Mouse (Mus musculus) embryo, embryonic 11.5 days (tissue): ENCODE measurements around the gene Bcas3.
A peak's percentile ranks its signal among the peaks of the same experiment; 100 is the strongest.

Experiments
- DNase-seq: peaks from one replicate; pipeline ENCODE4 v3.0.0-alpha.2; 2012; ENCODE audit warnings: low read depth, low spot score

The Bcas3 gene

DNA sequence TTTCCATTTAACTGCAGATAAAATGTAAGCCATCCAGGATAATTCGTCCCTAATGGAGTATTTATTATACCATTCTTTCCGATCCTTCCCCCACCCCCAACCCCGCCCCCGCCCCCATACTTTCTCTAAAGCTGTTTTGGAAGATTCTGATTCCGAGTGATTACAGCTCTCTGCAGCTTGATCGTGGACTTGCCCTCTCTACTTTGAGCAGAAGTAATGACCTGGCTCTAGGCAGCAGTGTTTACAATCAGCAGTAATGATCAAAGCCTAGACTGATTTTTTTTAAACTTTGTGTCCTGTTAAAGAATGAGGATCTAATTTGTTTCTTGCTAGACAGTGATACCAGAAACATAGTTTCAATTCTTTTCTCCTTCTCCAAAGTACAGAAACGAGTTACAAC lies 314.2 kb downstream of the Bcas3 start:
- DNase-seq, result no peak

DNA sequence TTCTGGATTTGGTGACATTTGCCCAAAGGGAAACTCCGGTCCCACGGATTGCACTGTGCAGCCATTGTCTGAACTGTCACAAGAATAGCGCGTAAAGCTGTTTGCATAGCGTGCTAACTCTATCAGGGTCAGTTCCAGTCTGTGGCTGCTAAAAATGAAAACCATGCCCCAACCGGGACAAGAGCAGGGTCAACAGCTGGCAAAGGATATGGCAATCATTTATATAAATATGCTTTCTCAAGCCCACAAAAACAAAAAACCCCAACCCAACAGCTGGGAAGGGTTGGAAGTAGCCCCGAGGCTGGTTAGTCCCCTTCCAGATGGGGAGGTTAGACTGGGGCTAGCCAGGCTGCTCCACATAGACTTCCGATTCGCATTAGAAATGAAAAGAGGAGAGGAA lies 314.8 kb downstream of the Bcas3 start:
- no peak for DNase-seq

DNA sequence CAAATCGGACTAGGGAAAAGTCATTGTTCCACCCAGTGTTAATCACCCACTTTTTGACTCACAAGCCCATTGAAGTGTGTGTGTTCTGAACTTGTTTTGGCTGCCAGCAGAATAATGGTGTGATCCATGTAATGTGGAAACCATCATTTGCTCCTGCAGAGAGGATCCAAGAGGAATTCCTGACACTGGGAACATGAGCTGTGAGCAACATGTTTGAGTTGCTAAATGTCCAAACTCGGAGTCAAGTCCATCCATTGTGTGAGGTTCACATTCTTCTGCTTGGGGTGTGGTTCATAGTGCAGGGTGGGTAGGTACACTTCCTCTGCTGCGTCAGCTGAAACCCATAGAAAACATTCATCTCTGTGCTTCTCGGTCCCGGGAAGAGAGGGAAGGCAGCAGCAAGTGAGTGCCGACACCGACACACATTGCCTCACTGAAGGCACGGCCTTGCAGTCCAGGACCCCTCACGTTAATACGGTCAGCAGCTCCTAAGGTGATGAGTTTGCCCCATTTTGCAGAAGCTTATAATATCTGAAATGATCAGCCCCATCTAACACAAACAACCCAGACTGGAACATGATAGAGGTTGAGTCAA lies 320.0 kb downstream of the Bcas3 start:
- DNase-seq, result no peak

DNA sequence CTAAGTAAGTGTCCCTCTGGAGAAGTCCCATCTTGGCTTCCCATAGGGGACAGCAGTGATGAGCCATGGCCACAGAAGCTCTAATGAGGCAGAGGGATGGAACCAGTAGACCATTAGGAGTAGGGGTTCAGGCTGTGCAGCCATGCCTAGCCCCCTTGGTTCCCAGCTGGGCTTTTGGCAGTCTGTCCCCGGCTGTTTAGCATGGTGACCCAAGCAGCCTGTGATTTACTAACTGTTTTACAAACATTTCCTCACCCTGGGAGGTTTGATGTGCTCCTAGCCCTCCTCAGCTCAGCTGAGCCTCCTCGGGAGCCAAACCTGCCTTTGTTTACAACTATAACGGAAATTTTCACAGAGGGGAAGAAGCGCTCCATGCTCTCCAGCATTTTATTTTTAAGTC lies 322.3 kb downstream of the Bcas3 start:
- no peak for DNase-seq

DNA sequence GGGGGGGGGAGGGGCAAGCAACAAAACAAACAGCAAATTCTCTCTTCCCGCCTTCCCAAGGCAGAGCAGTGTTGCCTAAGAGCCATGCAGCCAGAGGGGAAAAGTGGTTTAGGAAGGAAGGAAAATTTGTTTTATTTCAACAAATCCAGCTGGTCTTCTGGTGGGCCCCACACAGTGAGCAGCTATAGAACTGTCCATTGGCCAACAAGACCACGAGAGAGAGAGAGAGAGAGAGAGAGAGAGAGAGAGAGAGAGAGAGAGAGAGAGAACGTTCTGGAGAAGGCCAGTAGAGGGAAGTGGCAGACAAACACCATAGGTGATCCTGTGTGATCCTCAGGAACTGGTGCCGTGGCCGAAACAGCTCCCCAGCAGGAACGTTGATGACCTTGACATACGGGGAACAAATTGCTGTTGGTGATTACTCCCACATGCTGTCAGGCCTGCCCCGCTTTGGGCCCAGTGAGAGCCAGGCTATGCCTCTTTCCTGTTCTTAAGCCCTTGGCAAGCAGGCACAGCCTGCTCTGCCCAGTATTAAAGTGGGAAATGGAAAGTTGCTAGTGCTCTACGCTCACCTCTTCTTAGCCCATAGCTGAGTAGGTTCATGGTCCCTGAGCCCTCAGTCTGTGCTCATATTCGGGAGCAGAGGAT lies 323.5 kb downstream of the Bcas3 start:
- DNase-seq, result no peak

DNA sequence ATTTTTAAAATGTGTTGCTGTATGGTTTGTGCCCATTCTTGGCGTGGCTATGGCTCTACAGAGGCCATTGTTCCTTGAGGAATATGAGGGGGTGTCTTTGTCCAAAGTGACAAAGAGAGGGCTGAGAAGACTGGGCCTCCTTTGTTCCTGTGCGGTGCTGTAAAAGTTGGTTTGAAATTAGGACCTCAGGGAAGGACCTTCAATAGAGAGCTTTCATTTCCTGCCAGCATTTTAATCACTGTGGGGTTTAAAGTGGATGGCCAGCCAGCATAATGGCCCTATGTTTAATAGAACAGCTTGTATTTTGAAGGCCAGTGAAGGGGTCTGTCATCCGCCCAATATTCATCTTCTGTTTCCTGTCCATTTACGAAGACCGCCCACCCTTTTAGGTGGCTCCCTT lies 325.7 kb downstream of the Bcas3 start:
- DNase-seq, result no peak

DNA sequence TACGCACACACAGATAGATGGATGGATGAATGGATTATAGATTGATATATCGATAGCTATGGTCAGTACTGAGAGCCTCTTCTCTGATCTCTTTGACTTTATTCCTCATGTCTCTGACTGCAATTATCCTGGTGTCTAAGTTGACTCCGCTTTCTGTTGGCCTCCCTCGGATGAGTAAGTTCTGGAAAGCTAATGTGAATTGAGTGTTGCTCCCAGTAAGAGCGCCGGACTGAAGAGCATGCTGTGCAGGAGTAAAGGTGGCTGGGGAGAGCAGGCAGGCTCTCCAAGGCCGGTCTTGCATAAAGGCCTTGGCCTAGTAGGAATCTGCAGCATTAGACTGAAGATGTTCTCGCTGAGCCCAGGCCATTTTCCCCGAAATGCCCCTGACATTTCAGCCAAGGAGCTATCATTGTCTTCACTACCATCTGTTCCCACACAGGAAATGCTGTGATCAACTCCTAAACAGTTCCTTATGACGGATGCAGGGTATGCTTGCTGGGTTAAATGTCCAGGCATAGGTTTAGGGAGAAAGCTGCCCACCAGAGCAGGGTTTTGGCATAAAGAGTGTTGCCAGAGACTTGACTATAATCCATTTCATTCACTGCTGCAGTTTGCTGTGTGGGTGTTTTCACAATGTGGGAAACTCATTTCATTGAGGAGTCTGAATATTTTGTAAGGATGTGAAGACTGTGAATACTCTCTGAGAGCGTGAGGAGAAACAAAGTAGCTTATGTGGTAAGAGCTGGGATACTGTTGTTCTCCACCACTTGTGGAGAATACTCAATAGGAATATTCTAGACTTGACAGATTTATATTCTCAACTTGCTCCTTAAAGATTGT lies 328.8 kb downstream of the Bcas3 start:
- DNase-seq, result no peak

DNA sequence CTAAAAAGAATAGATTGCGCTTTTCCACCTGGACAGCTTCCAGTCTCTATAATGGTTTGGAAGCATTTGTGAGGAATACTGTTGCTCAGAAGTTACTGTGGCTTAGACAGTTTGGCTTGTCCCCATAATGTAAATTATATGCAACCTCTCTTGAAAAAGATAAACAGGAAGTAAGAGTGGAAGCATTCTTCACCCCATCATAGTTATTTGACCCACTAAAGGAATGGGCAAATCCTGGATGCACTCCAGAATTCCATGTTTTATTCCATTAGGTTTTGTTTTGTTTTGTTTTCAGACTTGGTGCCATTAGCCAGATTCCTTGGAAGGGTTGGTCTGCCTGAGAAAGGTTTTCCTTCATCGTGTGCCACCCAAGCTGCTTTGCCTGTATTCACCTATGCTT lies 332.0 kb downstream of the Bcas3 start:
- DNase-seq, result no peak

DNA sequence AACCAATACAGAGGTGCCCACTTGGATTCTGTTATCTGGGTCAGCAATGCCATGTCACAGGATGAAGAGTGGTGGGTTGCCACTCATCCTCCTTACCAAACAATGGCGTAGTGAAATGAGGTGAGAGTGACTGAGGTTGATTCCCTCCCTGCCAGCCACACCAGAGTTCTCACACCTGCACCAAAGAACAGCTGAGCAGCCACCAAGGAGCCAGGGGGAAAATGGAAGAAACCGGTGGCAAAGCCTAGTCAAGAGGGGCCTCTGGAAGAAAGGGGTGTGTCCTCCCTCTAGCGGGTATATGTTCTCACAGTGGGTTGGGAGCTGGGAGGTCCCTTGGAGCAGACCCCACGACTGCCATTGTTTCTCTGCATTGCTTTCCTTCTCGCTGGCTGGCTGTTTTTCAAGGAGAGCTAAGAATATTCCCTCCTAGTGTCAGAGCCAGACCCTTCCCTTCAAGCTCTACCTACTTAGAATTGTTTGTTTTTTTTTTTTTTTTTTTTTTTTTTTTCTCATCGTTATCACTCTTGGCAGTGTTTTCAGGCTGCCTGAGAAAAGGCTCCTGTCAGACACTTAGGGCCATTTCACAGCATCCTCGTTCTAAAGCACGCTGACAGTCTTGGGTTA lies 335.0 kb downstream of the Bcas3 start:
- DNase-seq, result no peak

DNA sequence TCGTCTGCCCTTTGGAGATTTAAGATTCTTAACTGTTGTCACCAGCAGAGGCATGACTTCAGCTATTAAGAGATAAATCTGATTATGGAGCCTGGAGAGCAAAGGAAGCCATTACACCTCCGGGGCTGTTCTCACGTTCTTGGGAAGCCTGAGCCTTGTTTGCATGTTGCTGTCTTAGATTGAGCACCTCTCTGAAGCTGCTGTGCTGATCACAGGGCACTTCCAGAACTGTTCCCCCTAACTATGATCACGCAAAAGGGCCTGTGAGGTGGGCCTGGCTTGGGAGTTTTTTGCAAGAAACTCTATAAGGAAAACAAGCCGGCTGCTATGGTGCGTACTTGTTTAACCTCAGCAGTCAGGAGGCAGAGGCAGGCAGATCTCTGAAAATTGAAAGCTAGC lies 335.5 kb downstream of the Bcas3 start:
- DNase-seq, result no peak

DNA sequence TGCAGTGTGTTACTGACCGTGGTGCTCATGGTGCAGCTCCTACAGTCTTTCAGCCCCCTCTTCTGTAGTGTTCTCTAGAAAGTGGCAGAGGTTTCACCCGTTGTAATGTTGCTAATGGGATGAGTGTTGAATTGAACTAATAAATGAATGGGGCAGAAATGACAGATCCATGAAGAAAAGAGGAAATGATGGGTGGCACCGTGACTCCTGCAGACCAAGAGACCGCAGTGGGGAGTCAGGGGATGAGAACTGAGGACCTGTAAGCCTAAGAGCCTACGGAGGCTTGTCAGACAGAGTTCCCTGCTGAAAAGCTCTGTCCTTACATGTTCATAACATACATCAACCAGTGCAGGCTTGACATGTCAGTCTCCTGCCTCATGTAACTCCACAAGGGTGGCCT lies 336.3 kb downstream of the Bcas3 start:
- no peak for DNase-seq

DNA sequence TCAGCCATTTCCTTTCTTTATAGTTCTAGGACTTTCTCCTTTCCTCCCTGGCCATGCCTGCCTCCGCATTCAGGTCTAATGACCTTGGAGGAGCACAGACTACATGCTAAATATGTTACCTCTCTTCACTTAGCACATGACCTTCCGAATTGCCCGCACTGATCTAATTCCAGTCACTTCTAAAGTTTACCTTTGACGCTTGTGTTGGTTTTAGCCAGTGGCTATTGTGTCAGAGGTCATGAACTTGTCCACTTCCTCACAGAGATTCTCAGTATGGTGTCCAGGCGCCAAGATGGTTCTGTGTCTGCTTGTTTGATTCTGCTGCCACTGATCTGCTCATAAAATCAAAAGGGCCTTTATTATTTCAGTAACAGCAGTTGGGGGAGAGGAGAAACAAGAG lies 338.3 kb downstream of the Bcas3 start:
- DNase-seq, result no peak

DNA sequence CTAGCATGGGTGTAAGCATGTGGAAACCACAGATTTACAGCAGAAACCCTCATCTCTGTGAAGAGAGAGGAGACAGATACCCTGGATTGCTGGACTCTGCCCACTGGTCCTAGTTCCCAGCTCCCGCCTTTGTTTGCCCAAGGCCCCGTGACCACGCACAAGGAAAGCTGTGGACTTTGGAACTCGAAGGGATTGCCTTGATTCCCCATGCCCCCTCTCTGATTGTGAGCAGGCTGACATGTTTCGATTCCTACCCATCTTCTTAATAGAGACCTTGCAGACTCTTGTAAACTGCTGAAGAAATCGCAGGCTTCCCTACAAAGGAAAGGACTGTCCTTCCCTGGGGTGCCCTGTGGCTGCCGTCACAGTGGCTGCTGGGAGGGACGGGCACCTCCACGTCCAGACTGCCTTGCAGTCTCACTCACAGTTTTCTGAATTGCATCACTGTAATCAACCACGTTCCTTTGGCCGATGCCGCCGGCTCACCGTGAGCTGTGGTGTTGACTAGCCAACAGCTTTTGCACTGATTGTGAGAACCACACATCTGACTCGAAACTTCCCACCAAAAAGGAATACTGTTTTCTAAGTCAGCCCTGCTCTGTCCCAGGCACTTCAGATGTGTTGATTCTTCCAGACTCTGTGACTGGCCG lies 342.8 kb downstream of the Bcas3 start:
- DNase-seq, result no peak

DNA sequence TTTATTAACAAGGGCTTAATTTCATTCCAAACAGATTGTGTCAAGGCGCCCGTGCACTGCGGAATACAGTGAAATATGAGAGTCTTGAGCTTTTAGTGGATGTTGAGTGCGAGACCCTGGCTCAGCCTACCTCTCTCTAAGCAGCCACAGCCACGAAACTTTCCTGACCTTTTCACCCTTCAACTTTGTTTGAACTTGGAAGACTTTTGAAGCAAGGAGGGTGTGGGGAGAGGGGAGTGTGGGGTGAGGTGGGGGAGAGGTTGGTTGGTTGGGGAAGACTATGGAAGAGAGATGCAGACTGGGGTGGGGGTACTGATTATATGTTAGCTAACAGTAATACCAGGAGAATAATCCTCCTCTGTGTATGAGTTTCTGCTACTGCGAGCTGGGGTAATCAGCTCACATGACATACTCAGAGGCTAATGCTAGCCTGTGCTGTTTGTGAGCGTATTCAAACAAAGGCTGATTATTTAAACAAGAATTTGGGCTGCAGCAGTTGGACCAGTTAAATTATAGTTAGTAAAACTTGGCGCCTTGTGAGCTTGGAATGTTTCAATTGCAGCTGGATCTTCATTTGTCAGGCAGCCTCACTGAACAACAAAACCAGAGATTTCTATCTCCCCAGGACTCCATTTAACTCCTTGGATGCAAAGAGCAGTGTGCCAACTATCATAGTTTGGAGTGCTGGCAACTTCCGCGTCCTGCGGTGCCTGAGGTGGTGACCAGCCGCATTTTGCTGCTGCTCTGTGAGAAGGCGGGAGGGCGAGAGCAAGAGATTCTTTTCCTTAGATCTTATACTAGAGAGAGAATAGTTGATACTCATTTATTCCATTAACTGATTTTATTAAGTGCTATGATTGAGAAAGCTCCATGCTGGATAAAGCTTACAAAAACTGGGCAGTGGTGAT lies 343.8 kb downstream of the Bcas3 start:
- peak; percentile 58 for DNase-seq

DNA sequence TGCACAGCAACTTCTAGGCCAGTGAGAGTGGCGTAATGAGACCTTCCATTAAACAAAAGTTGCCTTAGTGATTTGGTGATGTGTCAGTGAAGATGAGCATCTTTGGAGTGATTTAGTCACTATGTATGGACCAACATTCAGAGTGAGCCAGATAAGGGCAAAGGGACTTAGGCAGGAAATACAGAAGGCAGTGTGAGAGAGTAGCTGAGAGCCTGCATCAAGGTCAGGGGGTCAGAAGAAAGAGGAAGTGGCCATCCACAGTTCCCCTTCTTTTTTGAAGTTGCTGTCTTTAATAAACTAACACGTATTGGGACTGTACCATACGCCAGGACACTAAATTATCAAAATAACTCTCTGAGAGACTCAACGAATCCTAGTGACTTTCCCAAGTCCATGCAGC lies 344.5 kb downstream of the Bcas3 start:
- DNase-seq, result no peak

DNA sequence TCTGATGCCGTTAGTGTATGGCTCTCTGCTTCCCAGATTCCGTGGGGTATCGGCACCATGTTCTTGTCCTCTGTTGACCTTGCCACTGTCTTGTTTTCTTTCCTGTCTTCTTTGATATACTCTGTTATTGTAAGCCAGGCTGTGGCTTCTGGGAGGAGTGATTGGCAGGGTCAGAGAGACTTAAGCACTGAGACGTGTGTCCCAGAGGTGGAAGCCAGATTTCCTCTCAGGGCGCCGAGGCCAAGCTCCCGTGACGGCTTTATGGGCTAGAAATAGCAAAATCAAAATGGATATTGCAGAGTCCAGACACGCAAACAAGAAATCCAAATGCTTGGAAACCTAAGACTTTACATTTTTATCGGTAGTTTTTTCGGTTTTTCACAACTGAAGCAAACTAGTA lies 345.3 kb downstream of the Bcas3 start:
- no peak for DNase-seq

DNA sequence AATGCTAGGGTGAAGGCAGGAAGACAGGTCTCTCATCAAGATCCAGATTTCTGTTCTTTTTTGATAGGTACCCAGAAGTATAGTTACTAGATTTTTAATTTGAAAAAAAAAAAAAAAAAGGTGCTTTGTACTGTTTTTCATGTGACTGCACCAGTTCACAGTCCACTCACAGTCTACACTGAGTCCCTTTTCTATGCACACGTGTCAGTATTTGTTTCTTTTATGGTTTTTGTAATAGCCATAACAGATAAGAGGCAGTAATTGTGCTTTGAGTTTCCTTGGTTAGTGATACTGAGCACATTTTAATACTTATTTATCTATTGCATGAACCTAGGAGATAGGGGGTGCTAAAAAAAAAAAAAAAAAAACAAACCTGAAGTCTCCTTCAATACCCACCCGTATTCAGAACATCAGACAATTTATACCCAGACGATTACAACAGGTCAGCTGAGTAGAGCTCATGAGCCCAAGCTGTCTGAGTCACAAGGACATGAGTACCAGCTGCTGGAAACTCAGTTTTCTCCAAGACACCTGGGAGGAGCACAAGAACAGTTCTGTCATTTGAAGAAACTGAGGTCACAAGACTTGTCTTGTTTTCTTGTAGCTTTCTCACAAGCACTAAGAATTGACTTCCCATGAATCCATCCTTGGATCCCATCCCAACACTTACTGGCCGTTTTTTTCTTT lies 351.2 kb downstream of the Bcas3 start:
- no peak for DNase-seq

DNA sequence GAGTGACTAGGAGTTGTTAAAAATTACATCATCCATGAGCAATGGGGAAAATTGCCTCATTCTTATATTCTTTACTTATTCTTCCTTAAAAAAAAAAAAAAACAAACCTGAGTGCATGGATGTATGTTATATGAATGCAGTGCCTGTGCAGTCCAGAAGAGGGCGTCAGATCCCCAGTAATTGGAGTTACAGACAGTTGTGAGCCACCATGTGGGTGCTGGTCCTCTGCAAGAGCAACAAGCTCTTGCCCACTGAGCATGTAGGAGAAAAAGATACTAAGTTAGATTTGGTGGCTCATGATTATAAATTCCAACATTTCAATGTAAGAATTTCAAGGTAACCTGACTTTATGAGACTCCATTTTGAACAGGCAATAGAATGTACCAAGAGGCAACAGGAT lies 353.7 kb downstream of the Bcas3 start:
- DNase-seq, result no peak

DNA sequence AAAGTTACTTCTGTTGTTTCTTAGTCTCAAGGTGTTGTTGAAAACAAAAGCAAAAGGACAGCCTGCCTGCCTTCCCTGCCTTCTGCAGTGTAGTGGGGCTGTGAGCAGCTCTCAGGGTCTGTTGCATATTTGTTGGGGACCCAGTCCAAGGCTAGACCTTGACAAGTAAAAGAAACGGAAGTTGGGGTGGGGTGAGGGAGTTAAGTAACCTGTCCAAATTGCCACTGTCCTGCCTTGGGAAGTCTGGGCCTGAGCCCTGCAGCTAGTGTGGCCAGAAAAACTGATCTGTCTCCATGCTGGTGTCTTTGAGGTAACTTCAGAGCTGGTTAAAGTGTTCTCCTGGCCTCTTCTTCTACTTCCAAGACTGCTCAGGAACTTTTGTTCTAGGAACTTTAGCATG lies 354.5 kb downstream of the Bcas3 start:
- no peak for DNase-seq

DNA sequence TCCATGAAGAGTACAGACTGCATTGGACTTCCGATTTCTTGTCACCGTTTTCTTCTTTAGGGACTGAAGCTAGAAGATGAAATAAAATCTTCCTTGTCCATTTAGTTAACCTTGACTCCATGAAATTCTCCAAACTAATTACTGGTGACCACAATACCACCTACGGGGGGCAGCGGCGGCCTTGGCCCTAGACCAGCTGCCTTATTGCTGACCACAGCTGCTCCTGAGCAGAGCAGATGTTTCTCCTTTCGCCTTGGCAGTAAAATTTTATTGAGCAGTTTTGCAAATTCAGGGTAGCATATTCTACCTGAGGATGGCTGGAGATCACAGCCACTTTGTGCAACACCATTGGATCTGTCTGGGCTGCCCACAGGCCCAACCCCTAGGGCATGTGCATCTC lies 356.2 kb downstream of the Bcas3 start:
- DNase-seq, result no peak
